Mouse (Mus musculus): ENCODE measurements around the gene Hnf4a.

DNA sequence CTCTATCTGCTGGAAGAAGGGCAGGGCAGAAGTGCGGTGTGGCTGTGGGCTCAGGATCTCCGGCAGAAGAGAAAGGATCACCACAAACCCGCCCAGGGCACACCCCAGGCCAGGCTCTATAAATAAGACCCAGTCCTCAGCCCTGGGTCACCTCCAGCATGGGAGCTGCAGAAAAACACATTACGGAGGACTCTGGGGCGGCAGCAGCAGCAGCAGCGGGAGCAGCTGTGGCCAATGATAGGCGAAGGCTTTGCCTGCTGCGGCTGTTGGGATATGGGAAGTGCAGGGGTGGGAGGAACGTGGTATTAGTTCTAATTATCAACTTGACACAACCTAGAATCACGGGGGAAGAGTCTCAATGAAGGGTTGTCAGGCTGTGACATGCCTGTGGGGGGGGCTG is 47.2 kb upstream of the Hnf4a start:
- no peak for TF ChIP-seq MAFK (IDR thresholded peaks at IDR 0.05; ENCODE audit: borderline replicate concordance, low read depth, low read length)
- no peak for TF ChIP-seq SIN3A (IDR thresholded peaks at IDR 0.05; ENCODE audit: low read length)
- TF ChIP-seq TAL1 (IDR thresholded peaks at IDR 0.05; ENCODE audit: low read length) = no peak
- no peak for TF ChIP-seq MYB (IDR thresholded peaks at IDR 0.05; ENCODE audit: low read depth, low read length)
- no peak for TF ChIP-seq E2F4 (IDR thresholded peaks at IDR 0.05; ENCODE audit: borderline replicate concordance, low read depth, low read length)
- TF ChIP-seq USF1 (IDR thresholded peaks at IDR 0.05; ENCODE audit: low read depth, low read length) = no peak
- no peak for TF ChIP-seq POLR2A (IDR thresholded peaks at IDR 0.05; ENCODE audit: control insufficient read depth in 1 of 2, insufficient read depth in 1 of 2, low read depth in 1 of 2, low read length in 2 of 2, poor library complexity in 1 of 2)
- TF ChIP-seq MXI1 (IDR thresholded peaks at IDR 0.05; ENCODE audit: low read depth, low read length) = no peak

Data from MEL (cell line).